Mouse (Mus musculus): ENCODE measurements around the gene Camta2.

The Camta2 gene

DNA sequence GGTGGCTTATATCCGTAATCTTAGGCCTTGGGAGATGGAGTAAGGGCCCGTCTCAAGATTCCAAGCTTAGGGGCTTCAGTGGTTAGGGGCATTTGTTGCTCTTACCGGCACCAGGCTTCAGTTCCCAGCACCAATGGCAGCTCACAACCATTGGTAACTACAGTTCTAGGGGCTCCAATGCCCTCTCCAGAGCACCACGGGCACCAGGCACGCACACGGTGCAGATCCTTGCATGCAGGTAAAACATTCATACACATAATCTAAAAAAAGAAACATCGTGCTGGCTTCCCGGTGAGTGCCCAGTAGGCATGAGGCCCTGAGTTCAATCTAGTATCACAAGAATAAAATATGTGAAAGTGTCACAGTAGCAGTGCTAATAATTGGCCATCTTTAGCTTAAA is 24.8 kb downstream of the Camta2 start:
- no peak for DNase-seq (ENCODE audit: low read depth)

DNA sequence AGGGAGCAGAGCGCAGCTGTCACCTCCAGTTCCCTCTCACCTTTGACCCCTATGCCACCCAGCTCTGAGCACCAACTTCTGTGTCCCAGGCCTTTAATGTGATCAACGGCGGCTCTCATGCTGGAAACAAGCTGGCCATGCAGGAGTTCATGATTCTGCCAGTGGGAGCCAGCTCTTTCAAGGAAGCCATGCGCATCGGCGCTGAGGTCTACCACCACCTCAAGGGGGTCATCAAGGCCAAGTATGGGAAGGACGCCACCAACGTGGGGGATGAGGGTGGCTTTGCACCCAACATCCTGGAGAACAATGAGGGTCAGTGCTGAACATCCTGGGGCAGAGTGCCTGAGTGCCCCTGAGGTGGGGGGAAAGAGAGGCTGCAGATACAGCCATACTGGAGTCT is 27.3 kb downstream of the Camta2 start:
- DNase-seq (ENCODE audit: low read depth) = no peak

DNA sequence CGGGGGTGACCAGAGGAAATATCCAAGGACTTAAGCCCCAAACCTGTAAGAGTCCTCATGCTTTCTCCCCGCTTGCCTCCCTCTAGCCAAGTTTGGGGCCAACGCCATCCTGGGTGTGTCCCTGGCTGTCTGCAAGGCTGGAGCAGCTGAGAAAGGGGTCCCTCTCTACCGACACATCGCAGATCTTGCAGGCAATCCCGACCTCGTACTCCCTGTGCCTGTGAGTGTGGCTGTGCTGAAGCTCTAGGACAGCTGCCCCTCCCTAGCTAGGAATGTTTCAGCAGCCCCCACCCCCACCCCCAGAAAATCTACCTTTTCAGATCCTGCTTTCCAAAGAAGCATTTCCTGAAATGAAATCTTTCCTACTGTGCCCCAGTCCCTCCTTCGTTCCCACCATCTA is 29.0 kb downstream of the Camta2 start:
- no peak for DNase-seq (ENCODE audit: low read depth)

DNA sequence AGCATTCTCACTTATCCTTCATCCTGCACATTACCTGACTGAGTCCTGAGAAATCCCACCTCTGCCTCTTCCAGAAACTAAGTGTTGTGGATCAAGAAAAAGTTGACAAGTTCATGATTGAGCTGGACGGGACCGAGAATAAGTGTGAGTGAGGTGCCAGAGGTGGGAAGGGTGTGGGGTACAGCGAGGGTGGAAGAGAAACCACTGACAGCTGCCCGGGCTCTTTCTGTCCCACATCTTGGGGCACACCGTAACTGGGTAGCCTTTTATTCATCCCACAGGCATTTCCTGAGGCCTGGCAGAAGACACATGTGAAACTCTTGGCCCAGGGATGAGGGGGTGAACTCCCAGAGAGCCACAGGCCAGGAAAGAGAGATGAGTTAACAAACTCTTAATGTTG is 29.4 kb downstream of the Camta2 start:
- DNase-seq (ENCODE audit: low read depth) = no peak

DNA sequence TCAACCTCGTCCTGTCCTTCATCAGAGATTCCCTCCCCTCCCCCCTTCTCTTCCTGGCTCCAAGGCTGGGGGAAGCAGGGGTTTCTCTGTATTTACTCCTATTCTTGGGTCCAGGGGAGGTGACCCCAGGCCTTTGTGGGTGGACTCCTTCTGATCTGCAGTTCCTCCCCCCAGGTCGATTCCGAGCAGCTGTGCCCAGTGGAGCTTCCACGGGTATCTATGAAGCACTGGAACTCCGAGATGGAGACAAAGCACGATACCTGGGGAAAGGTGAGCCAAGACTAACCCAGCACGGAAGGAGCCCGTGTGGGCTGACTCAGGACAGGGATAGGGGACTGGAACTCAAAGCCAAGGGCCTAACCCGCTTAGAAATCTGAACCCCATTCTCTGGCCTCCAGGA is 29.9 kb downstream of the Camta2 start:
- DNase-seq (ENCODE audit: low read depth) = no peak

DNA sequence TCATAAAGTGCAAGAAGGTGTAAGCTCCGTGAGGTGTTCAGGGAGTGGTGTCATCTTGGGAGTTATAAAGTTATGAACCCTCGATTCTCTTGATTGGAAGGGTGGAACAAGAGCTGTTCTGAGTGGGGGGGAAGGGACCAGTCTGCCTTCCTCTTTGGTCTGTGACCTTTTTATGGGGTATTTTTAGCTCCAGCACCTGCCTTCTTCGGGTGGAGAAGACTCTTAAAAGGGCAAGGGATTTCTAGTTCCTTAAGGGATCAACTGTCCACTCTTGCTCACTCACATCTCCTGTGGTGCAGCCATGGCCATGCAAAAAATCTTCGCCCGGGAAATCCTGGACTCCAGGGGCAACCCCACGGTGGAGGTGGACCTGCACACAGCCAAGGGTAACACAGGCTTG is 30.3 kb downstream of the Camta2 start:
- DNase-seq (ENCODE audit: low read depth) = no peak

DNA sequence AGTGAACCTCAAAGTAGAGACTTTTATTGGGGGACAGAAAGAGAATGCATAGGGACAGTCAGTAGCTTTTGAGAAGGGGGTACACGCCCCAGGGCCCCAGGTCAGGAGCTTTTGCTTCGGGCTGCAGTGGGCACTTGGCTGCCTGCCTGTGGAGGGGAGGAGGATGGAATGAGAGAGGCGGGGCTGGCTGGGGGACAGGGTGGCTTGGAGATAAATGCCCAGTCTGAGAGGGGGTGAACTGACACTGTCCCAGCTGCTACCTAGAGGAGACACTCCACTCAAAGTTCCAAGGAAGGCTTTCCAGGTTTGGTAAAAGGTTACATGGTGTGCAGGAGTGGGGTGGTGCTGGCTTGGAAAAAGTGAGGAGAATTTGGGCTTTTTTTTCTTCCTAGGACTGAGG is 30.9 kb downstream of the Camta2 start, which contains the start of gene Eno3:
TSS of gene Eno3 (plus strand) at position 239 of the 400 bp plus-strand sequence.
- no peak for DNase-seq (ENCODE audit: low read depth)

DNA sequence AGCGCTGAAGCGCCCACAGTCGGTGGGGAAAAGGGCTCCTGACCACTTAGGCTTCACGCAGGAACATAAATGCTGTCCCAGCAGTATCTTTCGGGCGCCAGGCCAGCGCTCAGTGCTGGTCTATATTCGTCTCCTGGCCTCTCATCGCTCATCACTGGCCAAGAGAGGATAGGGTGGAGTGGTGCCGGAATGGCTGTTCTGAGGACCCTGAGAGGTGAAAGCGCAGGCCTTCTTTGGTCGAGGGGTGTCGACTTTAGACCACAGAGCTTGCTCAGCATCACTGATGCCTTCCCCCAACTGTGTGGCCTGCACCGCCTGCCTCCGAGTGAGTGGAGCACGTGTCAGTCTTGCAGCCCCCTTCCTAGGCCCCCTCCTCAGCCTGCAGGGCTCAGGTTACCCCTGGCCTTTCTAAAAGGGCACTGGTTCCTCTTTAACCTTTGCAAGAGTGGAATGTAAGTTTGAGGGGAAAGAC is 31.4 kb downstream of the Camta2 start:
- DNase-seq (ENCODE audit: low read depth) = peak; percentile 37

DNA sequence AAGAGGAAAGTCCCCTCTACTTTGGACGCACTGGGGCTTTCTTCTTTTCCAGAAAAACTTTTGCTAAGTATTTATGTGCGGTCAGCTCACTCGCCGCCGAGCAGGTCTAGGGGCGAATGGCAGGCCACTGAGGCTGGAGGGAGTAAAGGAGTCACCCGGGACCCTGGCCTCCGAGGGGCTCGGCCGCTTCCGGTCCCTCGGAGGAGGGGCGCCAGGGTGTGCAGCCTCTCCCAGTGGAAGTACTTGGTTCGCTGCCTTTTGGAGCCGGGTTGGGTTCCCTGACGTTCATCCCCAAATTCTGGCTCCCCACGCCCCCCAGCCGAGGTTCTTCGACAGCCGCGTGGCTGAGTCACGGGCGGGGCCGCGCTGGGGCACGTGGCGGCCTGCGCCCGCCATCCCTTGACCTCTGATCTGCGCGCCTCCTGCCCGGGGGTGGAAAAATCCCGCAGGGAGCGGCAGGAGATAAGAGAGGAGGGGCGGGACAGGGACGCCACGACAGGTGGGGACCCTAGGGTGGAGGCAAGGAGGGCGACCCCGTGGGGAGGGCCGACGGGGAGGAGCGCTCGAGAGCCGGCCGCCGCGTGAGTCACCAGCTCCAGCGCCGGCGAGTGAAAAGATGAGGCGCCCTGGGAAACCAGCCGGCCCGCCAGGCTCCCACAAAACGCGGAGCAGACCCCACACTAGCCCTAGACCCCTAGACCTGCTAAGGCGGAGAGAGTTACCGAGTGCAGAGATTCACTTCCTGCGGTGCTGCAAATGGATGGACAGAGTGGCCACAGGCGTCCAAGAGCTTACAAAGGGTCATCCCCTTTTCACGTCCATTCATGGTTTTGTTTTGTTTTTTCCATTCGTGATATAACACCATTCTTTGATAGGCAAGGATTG is 32.1 kb downstream of the Camta2 start:
- no peak for DNase-seq (ENCODE audit: low read depth)

DNA sequence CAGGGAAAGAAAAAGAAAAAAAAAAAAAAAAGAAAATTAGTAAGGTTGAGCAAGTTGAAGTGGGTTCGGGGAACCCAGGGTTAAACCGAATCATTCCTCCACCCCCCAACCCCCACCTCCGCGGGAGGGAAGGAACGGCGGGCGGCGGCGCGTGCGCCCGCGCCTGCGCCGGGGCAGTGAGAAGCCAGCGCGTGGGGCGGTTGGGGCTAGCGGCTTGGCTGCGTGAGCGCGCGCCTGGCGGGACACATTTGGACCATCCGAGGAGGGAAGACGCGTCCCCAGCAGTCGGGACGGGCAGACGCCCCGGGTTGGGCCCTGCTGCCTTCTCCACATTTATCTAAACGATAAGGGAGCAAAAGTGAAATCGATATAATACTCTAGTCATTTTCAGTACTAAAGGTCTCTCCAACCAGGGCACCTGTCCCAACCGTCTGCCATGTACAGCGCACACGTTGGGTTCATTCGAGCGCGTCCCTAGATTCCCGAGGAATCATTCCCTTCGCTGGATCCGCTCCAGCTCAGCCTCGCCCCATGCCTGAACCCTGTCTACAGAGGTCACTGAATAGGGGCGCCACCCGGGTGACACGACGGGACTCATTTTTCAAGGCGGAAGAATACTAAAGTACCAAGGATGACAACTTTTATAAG is 32.9 kb downstream of the Camta2 start:
- DNase-seq (ENCODE audit: low read depth) = peak; percentile 88

DNA sequence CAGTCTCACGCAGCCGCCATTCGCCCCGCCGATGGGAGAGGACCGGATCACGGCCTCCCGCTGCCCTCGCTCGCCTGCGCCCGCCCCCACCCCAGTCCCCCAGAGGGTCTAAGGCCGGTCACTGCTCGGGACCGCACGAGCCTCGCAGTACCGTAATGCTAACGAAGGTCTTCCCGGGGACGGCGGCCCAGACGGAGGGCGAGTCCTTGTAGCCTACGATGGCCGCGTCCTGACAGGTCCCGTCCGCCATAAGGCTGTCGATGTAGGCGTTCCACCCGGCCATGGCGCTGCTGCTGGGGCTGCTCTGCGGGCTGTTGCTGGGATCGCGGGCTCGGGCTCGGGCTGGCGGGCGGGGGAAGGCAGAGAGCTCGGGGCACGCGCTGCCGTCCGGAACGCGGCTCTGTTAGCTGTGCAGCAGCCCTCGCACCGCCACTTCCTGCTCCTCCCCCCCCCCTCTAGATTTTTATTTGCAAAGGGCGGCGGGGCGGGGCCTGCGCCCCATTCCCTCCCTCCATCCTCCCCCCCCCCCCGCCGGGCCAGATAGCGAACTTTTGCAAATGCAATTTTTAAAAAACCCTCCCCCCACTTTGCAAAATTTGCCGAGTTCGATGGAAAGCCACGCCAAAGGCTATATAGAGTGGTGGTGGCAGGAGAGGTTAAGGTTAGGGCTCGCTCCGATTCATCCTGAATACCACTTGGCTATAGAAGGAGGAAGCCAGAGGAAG is 33.5 kb downstream of the Camta2 start, which contains the start of gene Pfn1:
TSS of gene Pfn1 (minus strand) at position 447 of the 725 bp plus-strand sequence.
- DNase-seq (ENCODE audit: low read depth) = peak; percentile 92

DNA sequence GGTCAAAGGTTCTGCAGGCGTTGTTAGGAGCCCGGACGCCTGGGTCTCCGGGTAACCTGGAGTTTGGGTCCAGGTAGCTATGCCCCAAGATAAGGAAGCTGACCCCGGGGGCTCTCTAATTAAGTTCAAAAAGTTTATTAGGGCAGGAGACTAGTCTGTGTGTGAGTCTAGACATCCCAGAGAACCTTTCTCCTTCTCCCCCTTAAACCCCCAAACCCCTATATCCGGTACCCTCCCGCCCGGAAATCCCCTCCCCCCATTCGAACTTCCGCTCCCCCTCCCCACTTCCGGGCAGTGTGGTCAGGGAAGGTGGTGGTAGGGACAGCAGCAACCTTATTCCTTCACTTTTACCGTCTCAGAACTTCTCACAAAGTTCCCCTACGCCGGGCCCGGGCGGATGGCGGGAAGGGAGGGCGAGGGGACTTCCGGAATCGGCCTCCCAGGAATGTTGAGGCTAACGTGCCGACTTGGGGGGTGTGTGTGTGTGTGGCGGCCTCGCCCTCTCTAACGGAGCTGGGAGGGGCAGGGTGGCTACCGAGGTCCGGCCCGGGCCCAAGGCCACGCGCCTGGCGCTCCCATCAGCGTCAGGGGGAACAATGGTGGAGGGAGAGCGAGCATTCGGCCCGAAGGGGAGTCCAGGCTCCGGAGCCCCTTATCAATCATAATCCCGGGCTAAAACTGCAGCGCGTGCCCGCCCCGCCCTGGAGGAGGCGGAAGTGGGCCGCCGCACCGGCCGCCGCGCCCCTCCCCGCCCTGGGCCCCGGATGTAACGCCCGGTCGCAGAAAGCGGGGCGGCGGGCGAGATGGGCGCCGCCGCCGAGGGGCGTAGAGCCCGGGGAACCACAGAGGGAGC is 34.3 kb downstream of the Camta2 start:
- peak; percentile 84 for DNase-seq (ENCODE audit: low read depth)

DNA sequence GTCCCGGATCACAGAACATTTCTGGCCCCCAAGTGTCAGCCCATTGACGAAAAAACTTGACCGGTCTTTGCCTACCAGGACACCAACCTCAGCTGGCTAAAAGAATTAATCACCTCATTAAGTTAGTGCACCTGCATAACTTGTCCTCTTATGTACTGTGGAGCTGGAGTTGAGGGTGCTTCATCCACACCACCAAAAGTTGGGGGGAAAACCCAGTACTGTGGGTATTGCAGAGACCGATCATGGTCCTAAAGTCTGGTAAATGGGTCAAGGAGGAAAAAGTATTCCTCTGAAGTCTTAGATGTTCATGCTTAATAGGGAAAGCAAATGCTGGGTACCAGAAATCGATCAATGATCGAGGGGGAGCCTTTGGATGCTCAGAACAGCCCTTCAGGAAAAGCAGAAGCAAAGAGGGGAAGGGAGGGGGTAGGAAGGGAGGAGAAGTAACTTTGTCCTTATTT is 35.0 kb downstream of the Camta2 start:
- DNase-seq (ENCODE audit: low read depth) = peak; percentile 72

DNA sequence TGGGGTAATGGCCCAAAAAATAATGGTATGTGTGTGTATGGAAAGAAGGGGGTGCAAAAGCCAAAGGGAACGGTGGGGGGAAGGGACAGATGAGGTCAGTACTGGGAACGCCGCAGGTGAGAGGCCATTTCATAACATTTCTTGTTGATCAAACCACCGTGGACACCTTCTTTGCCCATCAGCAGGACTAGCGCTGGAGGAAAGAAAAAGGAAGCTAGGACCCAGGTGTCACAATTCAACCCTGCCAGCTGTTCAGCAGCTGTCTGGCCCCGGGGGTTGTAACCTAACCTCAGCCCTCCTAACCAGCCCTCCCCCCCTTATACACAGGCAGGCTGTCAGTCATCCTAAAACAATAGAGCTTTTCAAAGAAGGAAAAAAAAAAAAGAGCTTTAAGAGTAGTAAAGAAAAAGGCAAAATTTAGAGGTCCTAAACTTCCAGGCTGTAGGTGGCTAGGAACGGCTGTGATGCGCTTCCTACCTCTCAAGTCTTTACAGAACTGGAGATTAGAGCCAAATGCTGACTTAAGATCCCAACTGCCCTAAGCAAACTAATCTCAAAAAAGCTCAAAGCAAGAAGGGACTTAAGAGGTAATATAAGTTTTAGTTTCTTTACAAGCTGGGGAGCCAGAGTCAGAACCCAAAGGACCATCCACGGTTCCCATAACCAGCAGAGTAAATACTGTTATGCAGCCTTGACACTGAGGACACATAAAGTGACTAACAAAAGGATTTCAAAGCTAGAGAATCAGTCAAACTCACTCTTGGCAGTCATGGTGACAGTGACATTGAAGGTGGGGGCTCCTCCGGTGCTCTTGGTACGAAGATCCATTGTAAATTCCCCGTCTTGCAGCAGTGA is 35.6 kb downstream of the Camta2 start:
- peak; percentile 59 for DNase-seq (ENCODE audit: low read depth)

DNA sequence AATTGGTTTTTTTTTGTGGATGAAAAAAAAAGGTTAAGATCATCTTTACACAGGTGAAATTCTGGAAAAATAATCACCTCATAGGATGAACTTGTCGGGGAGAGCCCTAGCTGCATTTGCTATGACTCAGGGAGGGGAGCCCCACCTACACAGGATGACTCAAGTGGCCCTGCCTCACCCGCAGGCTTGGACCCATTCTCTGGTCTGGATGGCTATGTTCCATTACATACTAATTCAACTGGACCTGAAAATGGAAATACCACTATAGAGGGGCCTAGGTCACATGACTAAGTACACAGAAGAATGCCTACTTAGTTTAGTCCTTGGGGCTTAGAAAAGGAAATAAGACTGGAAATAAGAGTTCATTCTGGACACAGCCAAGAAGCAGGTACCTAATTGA is 36.5 kb downstream of the Camta2 start:
- peak; percentile 47 for DNase-seq (ENCODE audit: low read depth)

DNA sequence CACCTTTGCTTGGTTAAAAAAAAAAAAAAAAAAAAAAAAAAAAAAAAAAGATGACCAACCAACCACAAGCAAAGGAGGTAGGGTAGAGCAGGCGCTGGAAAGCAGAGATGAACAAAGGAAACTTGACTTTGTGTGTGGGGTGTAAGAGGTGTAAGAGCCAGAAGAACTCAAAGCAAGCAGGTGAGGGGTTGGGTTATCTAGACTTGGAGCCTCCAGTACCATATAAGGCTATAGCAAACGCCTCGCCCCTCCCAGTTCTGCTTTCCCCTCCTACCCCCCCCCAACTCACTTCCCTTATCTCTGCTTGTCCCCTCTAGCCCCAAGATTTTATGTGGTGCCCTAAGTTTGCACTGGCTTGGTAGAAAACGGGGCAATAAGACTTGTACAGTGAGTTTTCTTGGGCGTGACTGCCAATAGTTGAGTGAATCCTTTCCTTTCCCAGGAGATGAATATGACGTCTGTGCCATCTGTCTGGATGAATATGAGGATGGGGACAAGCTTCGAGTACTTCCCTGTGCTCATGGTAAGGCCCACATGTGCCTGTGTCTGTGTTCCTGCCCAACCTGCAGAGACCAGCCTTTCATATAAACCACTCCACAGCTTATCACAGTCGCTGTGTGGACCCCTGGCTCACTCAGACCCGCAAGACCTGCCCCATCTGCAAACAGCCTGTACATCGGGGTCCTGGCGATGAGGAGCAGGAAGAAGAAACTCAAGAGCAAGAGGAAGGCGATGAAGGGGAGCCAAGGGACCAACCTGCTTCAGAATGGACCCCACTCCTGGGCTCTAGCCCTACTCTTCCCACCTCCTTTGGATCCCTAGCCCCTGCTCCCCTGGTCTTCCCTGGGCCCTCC is 37.4 kb downstream of the Camta2 start:
- DNase-seq (ENCODE audit: low read depth) = peak; percentile 87

DNA sequence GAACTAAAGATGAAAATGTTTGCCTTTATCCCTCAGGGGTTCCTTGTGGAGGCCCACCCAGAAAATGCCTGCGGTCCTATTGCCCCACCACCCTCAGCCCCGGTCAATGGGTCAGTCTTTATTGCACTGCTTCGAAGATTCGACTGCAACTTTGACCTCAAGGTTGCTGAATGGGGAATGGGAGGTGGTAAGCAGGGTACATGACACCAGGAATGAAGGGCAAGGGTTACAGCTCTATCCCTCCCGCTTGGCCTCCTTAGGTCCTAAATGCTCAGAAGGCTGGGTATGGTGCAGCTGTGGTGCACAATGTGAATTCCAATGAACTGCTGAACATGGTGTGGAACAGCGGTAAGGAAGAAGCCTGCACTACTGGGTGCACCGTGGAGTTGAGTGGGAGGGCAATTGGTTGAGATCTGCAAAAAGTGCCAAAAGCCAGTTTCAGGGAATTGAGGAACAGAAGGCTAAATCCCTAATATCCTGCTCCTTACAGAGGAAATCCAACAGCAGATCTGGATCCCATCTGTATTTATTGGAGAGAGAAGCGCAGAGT is 38.6 kb downstream of the Camta2 start:
- peak; percentile 46 for DNase-seq (ENCODE audit: low read depth)

DNA sequence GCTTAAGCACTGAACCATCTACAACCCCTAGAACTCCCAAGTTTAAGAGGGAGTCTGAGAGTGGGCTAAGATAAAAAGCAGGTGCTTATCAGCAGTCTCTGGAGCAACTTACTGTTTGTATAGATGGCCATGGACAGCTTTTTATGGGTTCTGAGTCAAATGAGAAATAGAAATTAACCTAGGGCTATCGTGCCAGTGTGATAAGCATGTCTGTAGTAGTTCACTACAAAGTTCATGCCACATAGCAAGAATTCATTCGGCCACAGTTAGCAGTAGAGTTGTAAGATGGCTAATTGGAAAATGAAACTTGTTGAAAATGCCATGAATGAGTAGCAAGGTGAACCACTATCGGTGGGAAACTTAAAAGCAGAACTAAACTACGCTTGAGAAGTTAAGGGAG is 39.4 kb downstream of the Camta2 start:
- DNase-seq (ENCODE audit: low read depth) = peak; percentile 47

DNA sequence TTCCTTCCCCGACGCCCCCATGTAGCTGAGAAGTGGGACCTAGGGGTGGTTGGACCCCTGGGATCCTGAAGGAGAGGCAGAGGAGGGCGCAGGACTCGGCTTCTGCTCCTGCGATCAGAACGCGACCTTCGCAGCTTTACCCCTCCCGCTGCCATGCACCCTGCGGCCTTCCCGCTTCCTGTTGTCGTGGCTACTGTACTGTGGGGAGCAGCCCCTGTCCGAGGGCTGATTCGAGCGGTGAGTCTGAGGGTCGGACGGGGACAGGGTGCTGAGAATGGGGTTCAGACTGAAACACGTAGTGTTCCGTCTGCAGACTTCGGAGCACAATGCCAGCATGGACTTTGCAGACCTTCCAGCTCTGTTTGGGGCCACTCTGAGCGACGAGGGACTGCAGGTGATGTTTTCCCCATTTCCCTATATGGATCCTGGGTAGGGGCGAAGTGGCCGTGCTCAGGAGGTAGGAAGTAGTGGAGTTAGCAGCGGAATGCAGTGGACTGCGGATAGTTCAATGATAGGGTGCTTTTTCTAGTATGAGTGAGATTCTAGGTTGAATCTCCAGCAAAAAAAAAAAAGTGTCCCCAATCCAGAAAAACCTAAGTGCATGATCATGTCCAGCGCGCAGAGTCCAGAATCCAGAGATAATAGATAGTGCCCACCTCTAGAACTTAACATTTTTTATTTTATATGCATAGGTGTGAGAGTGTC is 40.0 kb downstream of the Camta2 start:
- no peak for DNase-seq (ENCODE audit: low read depth)
